ENCODE assay signal across 16 mouse cellular contexts in the genomic region with DNA sequence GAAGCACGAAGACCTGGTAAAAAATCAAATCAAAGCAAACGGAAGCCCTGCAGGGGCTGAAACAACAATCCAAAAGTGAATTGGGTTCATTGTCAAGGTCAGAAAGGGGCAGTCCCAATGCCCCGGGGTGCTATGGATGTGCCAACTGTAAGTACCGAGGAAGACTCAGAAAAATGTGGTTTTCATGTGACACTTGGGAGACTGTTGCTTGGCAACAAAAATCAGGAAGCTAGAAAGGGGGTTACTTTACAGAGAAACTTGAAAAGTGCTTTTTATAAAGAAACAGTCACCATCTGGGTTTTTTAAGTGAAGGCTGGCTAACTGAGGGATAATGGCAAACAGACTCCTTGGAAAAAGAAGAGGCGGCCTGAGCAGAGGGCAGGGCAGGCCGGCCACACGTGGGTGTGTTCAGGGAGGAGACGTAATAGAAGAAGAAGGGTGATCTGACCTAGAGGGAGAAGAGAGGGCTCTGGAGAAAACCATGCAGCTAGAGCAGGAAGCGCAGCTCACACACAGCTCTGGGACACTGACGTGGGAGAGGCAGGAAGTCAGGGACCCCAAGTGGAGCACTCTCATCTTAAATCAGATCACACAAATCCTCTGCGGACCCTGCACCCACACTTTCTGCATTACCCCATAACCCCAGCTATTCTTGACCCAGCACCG.
A peak's percentile ranks its signal among the peaks of the same experiment; 100 is the strongest.
DNase-seq lines count a peak whose midpoint lies in the region; ATAC-seq and TF ChIP-seq lines count a peak whose summit lies in the region.
"Had no signal": no experiment of that assay in that cellular context is flagged by ENCODE, and none has a peak within 500 bp of the region (broad histone marks: within the 10 kb centered on the region; RNA-seq: fewer than 3 reads in every experiment).

No protein-coding gene starts in this region.

- DNase-seq in forebrain, postnatal 0 days = no peak
- no peak for DNase-seq in limb, embryonic 10.5 days (ENCODE audit: low spot score)
- peak; percentile 47 for DNase-seq in embryonic facial prominence, embryonic 11.5 days (ENCODE audit: low spot score)
- DNase-seq in mesoderm, embryonic 11.5 days (ENCODE audit: low read depth, low spot score) = peak; percentile 34
- no peak for DNase-seq in right cerebral cortex, adult 18-20 months
- DNase-seq: B cell, adult 2 months; cerebellum, adult 9-10 months; midbrain, embryonic 14.5 days; retina, postnatal 1 day; spleen, adult 18-20 months had no signal

- WGBS in forebrain, postnatal 0 days = 48% methylated on average over 12 of the region's 12 CpGs
- 59% methylated on average over 12 of the region's 12 CpGs for WGBS in forebrain, embryonic 12.5 days
- WGBS in limb, embryonic 12.5 days = 39% methylated on average over 12 of the region's 12 CpGs
- 59% methylated on average over 12 of the region's 12 CpGs for WGBS in limb, embryonic 10.5 days
- 29% methylated on average over 12 of the region's 12 CpGs for WGBS in embryonic facial prominence, embryonic 11.5 days
- 43% methylated on average over 12 of the region's 12 CpGs for WGBS in heart, embryonic 12.5 days

- no peak overlapping the region for H3K4me3 ChIP-seq in forebrain, postnatal 0 days (ENCODE audit: low read depth, low read length)
- no peak overlapping the region for H3K4me3 ChIP-seq in forebrain, embryonic 12.5 days (replicated peaks)
- H3K4me3 ChIP-seq in limb, embryonic 12.5 days (replicated peaks) = no peak overlapping the region
- no peak overlapping the region for H3K4me3 ChIP-seq in limb, embryonic 10.5 days
- no peak overlapping the region for H3K4me3 ChIP-seq in embryonic facial prominence, embryonic 11.5 days (ENCODE audit: low read depth, low read length)
- no peak overlapping the region for H3K4me3 ChIP-seq in heart, embryonic 12.5 days
- H3K4me3 ChIP-seq: erythroblast, embryonic 14.5 days; neural tube, embryonic 13.5 days had no signal

- H3K27ac ChIP-seq in forebrain, postnatal 0 days (ENCODE audit: low read depth, low read length) = peak overlapping the region; percentile 50; the same call in 1 of the 2 replicates
- H3K27ac ChIP-seq in forebrain, embryonic 12.5 days = no peak overlapping the region
- H3K27ac ChIP-seq in limb, embryonic 12.5 days = peak overlapping the region; percentile 56
- no peak overlapping the region for H3K27ac ChIP-seq in limb, embryonic 10.5 days
- H3K27ac ChIP-seq in embryonic facial prominence, embryonic 11.5 days (replicated peaks; ENCODE audit: low read depth, low read length) = no peak overlapping the region
- no peak overlapping the region for H3K27ac ChIP-seq in heart, embryonic 12.5 days (ENCODE audit: poor library complexity, severe bottlenecking)
- H3K27ac ChIP-seq: neural tube, embryonic 13.5 days had no signal

- TF ChIP-seq CTCF in forebrain, postnatal 0 days (IDR thresholded peaks at IDR 0.05; ENCODE audit: low read depth) = no peak

- no peaks in the 10 kb centered on the region for H3K27me3 ChIP-seq in forebrain, postnatal 0 days (ENCODE audit: insufficient read depth, low read length)
- no peaks in the 10 kb centered on the region for H3K27me3 ChIP-seq in forebrain, embryonic 12.5 days
- no peaks in the 10 kb centered on the region for H3K27me3 ChIP-seq in limb, embryonic 12.5 days
- no peaks in the 10 kb centered on the region for H3K27me3 ChIP-seq in limb, embryonic 10.5 days (ENCODE audit: low read depth, poor library complexity, severe bottlenecking)
- H3K27me3 ChIP-seq in embryonic facial prominence, embryonic 11.5 days (ENCODE audit: control insufficient read depth, insufficient read depth, low read length) = no peaks in the 10 kb centered on the region
- H3K27me3 ChIP-seq in heart, embryonic 12.5 days (replicated peaks) = no peaks in the 10 kb centered on the region
- H3K27me3 ChIP-seq: neural tube, embryonic 13.5 days had no signal

- H3K9me3 ChIP-seq in forebrain, postnatal 0 days (ENCODE audit: low read length) = no peaks in the 10 kb centered on the region
- no peaks in the 10 kb centered on the region for H3K9me3 ChIP-seq in forebrain, embryonic 12.5 days
- no peaks in the 10 kb centered on the region for H3K9me3 ChIP-seq in limb, embryonic 12.5 days
- H3K9me3 ChIP-seq in limb, embryonic 10.5 days (replicated peaks) = no peaks in the 10 kb centered on the region
- no peaks in the 10 kb centered on the region for H3K9me3 ChIP-seq in embryonic facial prominence, embryonic 11.5 days (replicated peaks; ENCODE audit: control insufficient read depth, low read length)
- H3K9me3 ChIP-seq in heart, embryonic 12.5 days (replicated peaks) = no peaks in the 10 kb centered on the region
- H3K9me3 ChIP-seq: neural tube, embryonic 13.5 days had no signal

- H3K4me2 ChIP-seq in forebrain, postnatal 0 days (ENCODE audit: low read depth) = 0 out of 2 replicates have a peak overlapping the region, but pooled peaks have one; percentile 5
- H3K4me2 ChIP-seq in forebrain, embryonic 12.5 days = no peak overlapping the region
- H3K4me2 ChIP-seq in limb, embryonic 12.5 days = no peak overlapping the region
- H3K4me2 ChIP-seq in embryonic facial prominence, embryonic 11.5 days (ENCODE audit: low read depth, low read length) = no peak overlapping the region
- no peak overlapping the region for H3K4me2 ChIP-seq in heart, embryonic 12.5 days
- H3K4me2 ChIP-seq: neural tube, embryonic 13.5 days had no signal

- H3K4me1 ChIP-seq in forebrain, postnatal 0 days (ENCODE audit: insufficient read depth) = no peaks in the 10 kb centered on the region
- peaks cover 10% of the 10 kb centered on the region; the same call in 1 of the 2 replicates for H3K4me1 ChIP-seq in forebrain, embryonic 12.5 days
- peaks cover 15% of the 10 kb centered on the region for H3K4me1 ChIP-seq in limb, embryonic 12.5 days (replicated peaks)
- peaks cover 8% of the 10 kb centered on the region for H3K4me1 ChIP-seq in limb, embryonic 10.5 days
- no peaks in the 10 kb centered on the region; the same call in 1 of the 2 replicates for H3K4me1 ChIP-seq in embryonic facial prominence, embryonic 11.5 days (ENCODE audit: control insufficient read depth, insufficient read depth, low read length)
- peaks cover 17% of the 10 kb centered on the region for H3K4me1 ChIP-seq in heart, embryonic 12.5 days (replicated peaks)

- 0 out of 2 replicates have a peak, but pooled peaks have one; percentile 43 for ATAC-seq in forebrain, postnatal 0 days
- ATAC-seq in forebrain, embryonic 12.5 days (ENCODE audit: low FRiP score) = no peak
- no peak for ATAC-seq in limb, embryonic 12.5 days (ENCODE audit: insufficient number of reproducible peaks, insufficient read depth, low FRiP score, low TSS enrichment, low read depth)
- no peak for ATAC-seq in embryonic facial prominence, embryonic 11.5 days (replicated peaks; ENCODE audit: insufficient number of reproducible peaks, low FRiP score, low TSS enrichment, low read depth)
- ATAC-seq in heart, embryonic 12.5 days (ENCODE audit: insufficient number of reproducible peaks, low FRiP score) = no peak
- ATAC-seq: hindbrain, embryonic 16.5 days had no signal

- H3K9ac ChIP-seq in forebrain, postnatal 0 days = no peak overlapping the region
- H3K9ac ChIP-seq in forebrain, embryonic 12.5 days = no peak overlapping the region
- H3K9ac ChIP-seq in limb, embryonic 12.5 days (replicated peaks) = no peak overlapping the region
- H3K9ac ChIP-seq in embryonic facial prominence, embryonic 11.5 days (replicated peaks; ENCODE audit: low read length) = no peak overlapping the region
- no peak overlapping the region for H3K9ac ChIP-seq in heart, embryonic 12.5 days
- H3K9ac ChIP-seq: neural tube, embryonic 13.5 days had no signal

- H3K36me3 ChIP-seq in forebrain, postnatal 0 days (ENCODE audit: insufficient read depth) = no peaks in the 10 kb centered on the region
- no peaks in the 10 kb centered on the region for H3K36me3 ChIP-seq in forebrain, embryonic 12.5 days (replicated peaks)
- H3K36me3 ChIP-seq in limb, embryonic 12.5 days = no peaks in the 10 kb centered on the region
- H3K36me3 ChIP-seq in limb, embryonic 10.5 days = no peaks in the 10 kb centered on the region
- no peaks in the 10 kb centered on the region for H3K36me3 ChIP-seq in embryonic facial prominence, embryonic 11.5 days (replicated peaks; ENCODE audit: control insufficient read depth, insufficient read depth, low read depth, low read length)
- no peaks in the 10 kb centered on the region for H3K36me3 ChIP-seq in heart, embryonic 12.5 days
- H3K36me3 ChIP-seq: neural tube, embryonic 13.5 days had no signal

Comparison
In these comparisons a context has a peak if more than half of its experiments do, and no peak if none do; other contexts are left out.
1. H3K27ac ChIP-seq: peak in forebrain, postnatal 0 days (single experiment) and limb, embryonic 12.5 days (single experiment); none in forebrain, embryonic 12.5 days (single experiment), limb, embryonic 10.5 days (single experiment), embryonic facial prominence, embryonic 11.5 days (single experiment) and heart, embryonic 12.5 days (single experiment).
2. DNase-seq: peak in embryonic facial prominence, embryonic 11.5 days (single experiment) and mesoderm, embryonic 11.5 days (single experiment); none in forebrain, postnatal 0 days (single experiment), limb, embryonic 10.5 days (single experiment) and right cerebral cortex, adult 18-20 months (single experiment).